Comparison of ENCODE assay signal across 13 mouse cellular contexts in the genomic region with DNA sequence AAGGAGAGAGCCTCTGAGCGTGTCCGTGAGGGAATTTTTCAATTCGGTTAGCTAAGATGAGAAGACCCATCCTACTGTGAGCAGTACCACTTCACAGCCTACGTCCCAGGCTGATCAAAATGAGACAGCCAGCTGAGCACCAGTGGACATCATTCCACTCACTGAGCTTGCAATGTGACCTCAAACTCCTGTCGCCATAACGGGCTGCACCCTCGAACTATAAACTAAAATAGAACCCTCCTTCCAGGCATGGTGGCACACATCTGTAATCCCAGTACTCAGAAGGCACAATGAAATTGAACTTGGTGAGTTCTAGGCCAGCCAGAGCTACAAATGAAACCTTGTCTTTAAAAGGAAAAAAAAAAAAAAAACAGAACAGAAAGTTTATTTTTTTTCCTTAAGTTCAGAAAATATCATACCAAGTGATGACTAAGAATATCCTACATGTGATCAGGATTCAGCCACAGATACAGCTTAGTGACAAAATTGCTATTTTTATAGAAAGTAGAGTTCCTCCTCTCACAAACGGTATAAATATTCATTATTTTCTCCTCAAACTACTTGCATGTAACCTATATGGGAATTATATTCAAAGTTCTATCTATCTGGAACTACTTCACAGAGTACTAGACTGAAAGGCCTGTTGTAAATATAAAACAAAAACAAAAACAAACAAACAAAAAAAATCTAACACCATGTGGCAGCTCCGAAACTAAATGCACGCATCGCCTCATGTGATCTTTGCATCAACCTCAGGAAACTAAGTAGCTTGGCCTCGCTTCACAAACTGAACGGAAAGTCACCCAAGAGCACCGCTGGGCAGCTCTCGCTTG. TPM values are rescaled to one million over a fixed set of nuclear protein-coding genes. Genes with fewer than 3 reads are reported as not detected.
DNase-seq lines count a peak whose midpoint lies in the region; ATAC-seq and TF ChIP-seq lines count a peak whose summit lies in the region.
"Had no signal": no experiment of that assay in that cellular context is flagged by ENCODE, and none has a peak within 500 bp of the region (broad histone marks: within the 10 kb centered on the region; RNA-seq: fewer than 3 reads in every experiment).

No protein-coding gene starts in this region.

- no peak overlapping the region for H3K4me3 ChIP-seq in heart, embryonic 13.5 days
- H3K4me3 ChIP-seq in liver, adult 2 months (ENCODE audit: insufficient read depth, low read depth, low read length): no peak overlapping the region
- peak overlapping the region in 1 of 3 experiments; percentile 13 for H3K4me3 ChIP-seq in CH12.LX (replicated peaks in 1 of 3; ENCODE audit: low read depth in 2 of 3, low read length in 2 of 3, poor library complexity in 1 of 3)
- H3K4me3 ChIP-seq: hindbrain, embryonic 15.5 days had no signal

- peaks cover 14% of the 10 kb centered on the region for H3K36me3 ChIP-seq in heart, embryonic 13.5 days
- H3K36me3 ChIP-seq in liver, adult 2 months (ENCODE audit: control insufficient read depth, insufficient read depth, low read length): no peaks in the 10 kb centered on the region
- H3K36me3 ChIP-seq in CH12.LX (replicated peaks in 1 of 2; ENCODE audit: control insufficient read depth in 1 of 2, insufficient read depth in 1 of 2, low read length in 1 of 2): peaks cover 0 to 28% of the 10 kb centered on the region in 2 experiments
- H3K36me3 ChIP-seq: hindbrain, embryonic 15.5 days had no signal

- no peak for ATAC-seq in heart, embryonic 13.5 days (ENCODE audit: extremely low read depth, insufficient number of reproducible peaks, low FRiP score, low TSS enrichment)
- ATAC-seq: activated CD4-positive, CD25-positive, alpha-beta regulatory T cell, adult 4 months; forebrain, embryonic 14.5 days had no signal

- no peaks in the 10 kb centered on the region; the same call in 1 of the 2 replicates for H3K79me2 ChIP-seq in liver, adult 2 months (ENCODE audit: control insufficient read depth, insufficient read depth, low read length)
- peaks cover 66% of the 10 kb centered on the region for H3K79me2 ChIP-seq in CH12.LX (replicated peaks; ENCODE audit: control insufficient read depth, extremely low read depth, insufficient read depth, poor library complexity, severe bottlenecking)

- dilution Hi-C loops in CH12.LX (cut with MboI; ENCODE audit: extremely low pct_ligation_motif_present, extremely low pct_unique_long_range_greater_than_20kb, low sequenced_read_pairs): no loop called here

- no peak for TF ChIP-seq CTCF in liver, adult 2 months (IDR thresholded peaks at IDR 0.05; ENCODE audit: low read depth, low read length)
- no peak for TF ChIP-seq CTCF in CH12.LX (conservative IDR thresholded peaks at IDR 0.05 in 1 of 2, IDR thresholded peaks at IDR 0.05 in 1 of 2; ENCODE audit: low read depth in 2 of 2, low read length in 2 of 2)

- peak overlapping the region; percentile 68 for H3K27ac ChIP-seq in heart, embryonic 13.5 days (replicated peaks)
- no peak overlapping the region for H3K27ac ChIP-seq in liver, adult 2 months (replicated peaks; ENCODE audit: insufficient read depth, low read depth, low read length)
- H3K27ac ChIP-seq in CH12.LX (ENCODE audit: insufficient read depth, low read depth): peak overlapping the region; percentile 86

- no peaks in the 10 kb centered on the region for H3K27me3 ChIP-seq in heart, embryonic 13.5 days (replicated peaks)
- H3K27me3 ChIP-seq in liver, adult 2 months (ENCODE audit: control insufficient read depth, insufficient read depth, low read length): no peaks in the 10 kb centered on the region
- no peaks in the 10 kb centered on the region for H3K27me3 ChIP-seq in CH12.LX (replicated peaks)
- H3K27me3 ChIP-seq: hindbrain, embryonic 15.5 days had no signal

- H3K4me1 ChIP-seq in heart, embryonic 13.5 days: peaks cover 57% of the 10 kb centered on the region
- H3K4me1 ChIP-seq in liver, adult 2 months (ENCODE audit: control insufficient read depth, insufficient read depth, low read length): no peaks in the 10 kb centered on the region; the same call in 1 of the 2 replicates
- peaks cover 40 to 86% of the 10 kb centered on the region in 2 experiments for H3K4me1 ChIP-seq in CH12.LX (ENCODE audit: control insufficient read depth in 1 of 2, insufficient read depth in 2 of 2)
- H3K4me1 ChIP-seq: hindbrain, embryonic 15.5 days had no signal

- TF ChIP-seq POLR2A in liver, adult 2 months (IDR thresholded peaks at IDR 0.05; ENCODE audit: extremely low read depth, insufficient read depth, low read length): no peak
- TF ChIP-seq POLR2A in CH12.LX (IDR thresholded peaks at IDR 0.05; ENCODE audit: low read depth, low read length): no peak; the same call in 1 of the 2 replicates

- no peaks in the 10 kb centered on the region for H3K9me3 ChIP-seq in heart, embryonic 13.5 days
- H3K9me3 ChIP-seq in CH12.LX (replicated peaks; ENCODE audit: low read length): peaks cover 9% of the 10 kb centered on the region
- H3K9me3 ChIP-seq: hindbrain, embryonic 15.5 days had no signal

- no peak overlapping the region for H3K9ac ChIP-seq in heart, embryonic 13.5 days
- H3K9ac ChIP-seq in liver, adult 2 months (ENCODE audit: low read depth, low read length): no peak overlapping the region
- H3K9ac ChIP-seq in CH12.LX (ENCODE audit: insufficient read depth, low read depth): peak overlapping the region; percentile 41
- H3K9ac ChIP-seq: hindbrain, embryonic 15.5 days; lung, embryonic 14.5 days had no signal

- peak; percentile 90 for TF ChIP-seq EP300 in CH12.LX (IDR thresholded peaks at IDR 0.05; ENCODE audit: low read length)

- TF ChIP-seq RAD21 in CH12.LX (IDR thresholded peaks at IDR 0.05; ENCODE audit: low read depth, low read length): no peak

- H3K4me2 ChIP-seq in heart, embryonic 13.5 days: no peak overlapping the region
- peak overlapping the region; percentile 90 for H3K4me2 ChIP-seq in CH12.LX (ENCODE audit: insufficient read depth, low read depth, poor library complexity, severe bottlenecking)
- H3K4me2 ChIP-seq: hindbrain, embryonic 15.5 days; lung, embryonic 14.5 days had no signal

- DNase-seq in heart, postnatal 4 days: no peak
- DNase-seq in liver, adult 2 months (ENCODE audit: extremely low read depth, low read depth, low spot score): peak; percentile 24
- DNase-seq in liver (no peak), CH12.LX (ENCODE audit: extremely low read depth) (no peak)
- peak; percentile 45 to 56 for DNase-seq in natural killer cell, adult 2 months (ENCODE audit: low spot score in 2 of 2)
- no peak for DNase-seq in cerebellum, adult 9-10 months
- DNase-seq in gastrocnemius, postnatal 4 days (ENCODE audit: low spot score in 2 of 2): no peak
- DNase-seq: retina, postnatal 1 day had no signal

- in situ Hi-C loops in CH12.LX (cut with MboI; ENCODE audit: low pct_ligation_motif_present, low pct_unique_long_range_greater_than_20kb, low sequenced_read_pairs): no loop called here

- 78% methylated on average over 15 of the region's 15 CpGs for WGBS in heart, embryonic 13.5 days
- 85% methylated on average over 15 of the region's 15 CpGs for WGBS in liver, adult 2 months

TF ChIP-seq in CH12.LX, 34 proteins besides CTCF, POLR2A, EP300 and RAD21 (continues in another document):
- TF ChIP-seq BHLHE40 (IDR thresholded peaks at IDR 0.05; ENCODE audit: low read depth, low read length): peak; percentile 81
- TF ChIP-seq NELFE (IDR thresholded peaks at IDR 0.05; ENCODE audit: low read depth, low read length): no peak
- no peak for TF ChIP-seq ZC3H11A (IDR thresholded peaks at IDR 0.05; ENCODE audit: low read depth, low read length)
- peak; percentile 90 for TF ChIP-seq JUND (conservative IDR thresholded peaks at IDR 0.05; ENCODE audit: low read depth, low read length)
- TF ChIP-seq ZMIZ1 (IDR thresholded peaks at IDR 0.05; ENCODE audit: low read depth, low read length): no peak
- no peak for TF ChIP-seq PAX5 (IDR thresholded peaks at IDR 0.05; ENCODE audit: low read length)
- peak; percentile 40; the same call in 1 of the 2 replicates for TF ChIP-seq TBP (conservative IDR thresholded peaks at IDR 0.05; ENCODE audit: low read depth, low read length)
- TF ChIP-seq MAZ (IDR thresholded peaks at IDR 0.05; ENCODE audit: low read depth, low read length): 0 out of 2 replicates have a peak, but pooled peaks have one; percentile 9
- peak; percentile 81 for TF ChIP-seq ETS1 (conservative IDR thresholded peaks at IDR 0.05; ENCODE audit: low read depth, low read length)
- peak; percentile 81 for TF ChIP-seq MYC (IDR thresholded peaks at IDR 0.05; ENCODE audit: low read depth, low read length)
- peak; percentile 69; the same call in 1 of the 2 replicates for TF ChIP-seq SIN3A (IDR thresholded peaks at IDR 0.05; ENCODE audit: low read length)
- no peak for TF ChIP-seq GABPA (IDR thresholded peaks at IDR 0.05; ENCODE audit: insufficient replicate concordance, low read depth, low read length)
- no peak for TF ChIP-seq SMC3 (IDR thresholded peaks at IDR 0.05; ENCODE audit: low read depth, low read length)
- TF ChIP-seq USF1 (IDR thresholded peaks at IDR 0.05; ENCODE audit: low read depth, low read length): no peak; the same call in none of the 2 replicates
- no peak for TF ChIP-seq ZKSCAN1 (IDR thresholded peaks at IDR 0.05; ENCODE audit: borderline replicate concordance, low read depth, low read length)
- TF ChIP-seq NRF1 (IDR thresholded peaks at IDR 0.05; ENCODE audit: low read depth, low read length): 0 out of 2 replicates have a peak, but pooled peaks have one; percentile 4
- no peak for TF ChIP-seq KAT2A (IDR thresholded peaks at IDR 0.05; ENCODE audit: insufficient replicate concordance, low read length)
- peak; percentile 62 for TF ChIP-seq MAX (IDR thresholded peaks at IDR 0.05; ENCODE audit: low read length)
- TF ChIP-seq ZNF384 (IDR thresholded peaks at IDR 0.05; ENCODE audit: low read depth, low read length): peak; percentile 95
- TF ChIP-seq TCF12 (IDR thresholded peaks at IDR 0.05; ENCODE audit: low read depth, low read length): 0 out of 2 replicates have a peak, but pooled peaks have one; percentile 43
- peak; percentile 0; the same call in 1 of the 2 replicates for TF ChIP-seq MXI1 (IDR thresholded peaks at IDR 0.05; ENCODE audit: low read depth, low read length)
- TF ChIP-seq MAFK (IDR thresholded peaks at IDR 0.05; ENCODE audit: insufficient replicate concordance, low read length): no peak
- no peak for TF ChIP-seq ELF1 (IDR thresholded peaks at IDR 0.05; ENCODE audit: low read depth, low read length)
- peak; percentile 89; the same call in 1 of the 2 replicates for TF ChIP-seq CHD1 (IDR thresholded peaks at IDR 0.05; ENCODE audit: low read depth, low read length)

RNA-seq across cellular contexts. Expression of gene Iqgap1, which starts 50.9 kb away (rescaled TPM):
- polyA plus RNA-seq in heart, embryonic 13.5 days (2015; fragmentation: Nextera tagmentation; extraction: Ambion mirVana): 28.0 and 28.9 TPM in 2 replicates
- 10 to 100 TPM; 77.6 to 84.1 TPM for total RNA-seq in heart, postnatal 4 days (2021)
- total RNA-seq in liver, adult 2 months (2014; rRNA removed): 7.8 and 9.2 TPM in 2 replicates
- polyA plus RNA-seq in liver, adult 2 months (2012; rRNA removed): 2.6 and 2.8 TPM in 2 replicates
- 77.0 and 87.5 TPM in 2 replicates for total RNA-seq in CH12.LX (2012; rRNA removed)
- 43.1 and 49.6 TPM in 2 replicates for total RNA-seq in CH12.LX (2014; rRNA removed)
- 83.1 and 126 TPM in 2 replicates for polyA plus RNA-seq in CH12.LX (2012; ENCODE audit: insufficient read length, low read depth)
- total RNA-seq in gastrocnemius, postnatal 4 days (2021): 10 to 100 TPM; 80.1 to 83.1 TPM

Comparison
In these comparisons a context has a peak if more than half of its experiments do, and no peak if none do; other contexts are left out.
1. DNase-seq: peak in liver, adult 2 months (single experiment) and natural killer cell, adult 2 months (2 of 2); none in heart, postnatal 4 days (single experiment), liver (single experiment), CH12.LX (single experiment), cerebellum, adult 9-10 months (single experiment) and gastrocnemius, postnatal 4 days (0 of 2).